ENCODE assay signal across 13 mouse cellular contexts in the genomic region with DNA sequence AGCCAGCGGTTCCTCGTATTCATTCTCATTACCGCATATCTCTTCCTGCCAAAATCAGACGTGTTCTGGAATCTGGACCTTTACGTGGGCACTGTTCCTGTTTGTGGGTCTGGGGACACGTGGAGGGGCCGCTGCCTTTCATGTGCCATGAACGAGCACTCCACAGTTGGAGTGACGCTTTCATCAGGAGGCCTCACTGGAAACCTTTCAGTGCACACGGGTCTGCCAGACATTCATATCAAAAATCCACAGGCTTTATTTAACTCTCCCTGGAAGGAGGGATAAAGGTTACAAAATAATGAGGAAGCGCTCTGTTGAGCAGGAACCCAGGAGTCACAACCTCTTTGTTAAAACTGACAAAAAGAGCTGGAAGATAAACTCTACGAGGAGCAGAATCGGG.
"Had no signal": no experiment of that assay in that cellular context is flagged by ENCODE, and none has a peak within 500 bp of the region (broad histone marks: within the 10 kb centered on the region; RNA-seq: fewer than 3 reads in every experiment).

No protein-coding gene starts in this region.

- H3K36me3 ChIP-seq: limb, embryonic 15.5 days; neural tube, embryonic 13.5 days had no signal

- H3K4me3 ChIP-seq: limb, embryonic 15.5 days; neural tube, embryonic 13.5 days had no signal

- H3K4me1 ChIP-seq: limb, embryonic 15.5 days; neural tube, embryonic 13.5 days had no signal

- H3K9ac ChIP-seq: limb, embryonic 15.5 days; liver, embryonic 14.5 days; neural tube, embryonic 13.5 days had no signal

- H3K27me3 ChIP-seq: limb, embryonic 15.5 days; neural tube, embryonic 13.5 days had no signal

- H3K4me2 ChIP-seq: limb, embryonic 15.5 days; neural tube, embryonic 13.5 days had no signal

- H3K9me3 ChIP-seq: limb, embryonic 15.5 days; neural tube, embryonic 13.5 days had no signal

- DNase-seq: kidney, adult 11 months; kidney, adult 9 months; kidney, postnatal 10 days; lung, adult 18-20 months; lung, postnatal 36 days; retina, postnatal 1 day; right cerebral cortex, postnatal 4 days; spleen, adult 18-20 months; thymus, adult 18-20 months; thymus, postnatal 14 days had no signal

- H3K27ac ChIP-seq: limb, embryonic 15.5 days; liver, embryonic 14.5 days; neural tube, embryonic 13.5 days had no signal
